In the genomic region with DNA sequence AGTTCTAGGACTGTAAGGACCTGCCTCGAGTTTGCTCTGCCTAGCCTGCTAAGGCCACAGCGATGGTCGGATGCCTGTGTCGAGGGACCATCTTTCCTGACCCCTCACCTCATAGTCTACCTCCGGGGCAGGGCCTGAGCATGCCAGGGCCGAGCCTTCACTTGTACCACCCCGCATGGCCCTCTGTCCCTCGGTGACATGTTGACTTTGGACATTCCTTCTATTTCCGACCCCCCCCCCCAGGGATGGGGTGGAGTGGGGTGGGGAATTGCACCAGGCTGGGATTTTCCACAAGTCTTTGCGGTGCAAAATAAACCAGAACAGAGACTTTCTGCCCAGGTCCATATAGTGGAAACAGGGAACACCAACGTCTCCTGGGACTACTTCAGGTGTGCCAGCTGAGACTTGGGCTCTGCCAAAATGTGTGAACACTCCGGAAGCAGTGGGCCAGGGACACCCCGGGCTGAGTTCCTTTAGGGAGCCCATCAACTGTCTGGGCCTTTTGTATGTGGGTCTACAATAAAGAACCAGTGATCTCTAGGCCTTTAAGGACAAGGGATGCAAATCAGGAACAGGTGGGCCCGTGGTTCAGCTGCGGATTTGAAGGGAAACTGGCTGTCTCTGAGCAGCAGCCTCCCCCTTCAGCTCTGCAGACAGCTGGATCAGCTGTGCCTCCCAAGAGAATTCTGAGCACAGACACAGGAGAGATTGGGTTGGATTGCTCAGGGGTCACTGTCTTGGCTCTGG, we compare ENCODE assay signal across 8 mouse cellular contexts. TPM values are rescaled to one million over a fixed set of nuclear protein-coding genes. Genes with fewer than 3 reads are reported as not detected.
A peak's percentile ranks its signal among the peaks of the same experiment; 100 is the strongest.
DNase-seq lines count a peak whose midpoint lies in the region; ATAC-seq and TF ChIP-seq lines count a peak whose summit lies in the region.

No protein-coding gene starts in this region.

- no peak; the same call in 1 of the 2 replicates for ATAC-seq in lung, embryonic 14.5 days (ENCODE audit: insufficient read depth)
- no peak for ATAC-seq in hindbrain, postnatal 0 days
- ATAC-seq in midbrain, embryonic 15.5 days (replicated peaks): peak; percentile 39; the same call in 1 of the 2 replicates

- no peaks in the 10 kb centered on the region for H3K36me3 ChIP-seq in lung, embryonic 14.5 days (ENCODE audit: insufficient read depth)
- no peaks in the 10 kb centered on the region for H3K36me3 ChIP-seq in embryonic facial prominence, embryonic 10.5 days (replicated peaks)
- no peaks in the 10 kb centered on the region for H3K36me3 ChIP-seq in hindbrain, postnatal 0 days (ENCODE audit: insufficient read depth, low read length)
- no peaks in the 10 kb centered on the region for H3K36me3 ChIP-seq in midbrain, embryonic 15.5 days (replicated peaks)

- H3K9ac ChIP-seq in lung, embryonic 14.5 days: peak overlapping the region; percentile 69
- H3K9ac ChIP-seq in hindbrain, postnatal 0 days (replicated peaks; ENCODE audit: low read length): peak overlapping the region; percentile 73; the same call in 1 of the 2 replicates
- peak overlapping the region; percentile 57 for H3K9ac ChIP-seq in midbrain, embryonic 15.5 days

- no peaks in the 10 kb centered on the region for H3K27me3 ChIP-seq in lung, embryonic 14.5 days (ENCODE audit: insufficient read depth, low read length)
- peaks cover 36% of the 10 kb centered on the region for H3K27me3 ChIP-seq in embryonic facial prominence, embryonic 10.5 days (replicated peaks; ENCODE audit: low read depth, poor library complexity, severe bottlenecking)
- no peaks in the 10 kb centered on the region for H3K27me3 ChIP-seq in hindbrain, postnatal 0 days (ENCODE audit: insufficient read depth, low read length)
- H3K27me3 ChIP-seq in midbrain, embryonic 15.5 days (replicated peaks): no peaks in the 10 kb centered on the region

- TF ChIP-seq CTCF in lung, embryonic 14.5 days (IDR thresholded peaks at IDR 0.05; ENCODE audit: low read depth): no peak
- no peak for TF ChIP-seq CTCF in hindbrain, postnatal 0 days (IDR thresholded peaks at IDR 0.05; ENCODE audit: low read depth)

- WGBS in lung, embryonic 14.5 days: 25% methylated on average over 15 of the region's 15 CpGs
- WGBS in embryonic facial prominence, embryonic 10.5 days: 22% methylated on average over 15 of the region's 15 CpGs
- WGBS in hindbrain, postnatal 0 days: 22% methylated on average over 15 of the region's 15 CpGs
- WGBS in midbrain, embryonic 15.5 days: 27% methylated on average over 15 of the region's 15 CpGs

- peaks cover 13% of the 10 kb centered on the region; the same call in 1 of the 2 replicates for H3K4me1 ChIP-seq in lung, embryonic 14.5 days (ENCODE audit: insufficient read depth)
- peaks cover 65% of the 10 kb centered on the region for H3K4me1 ChIP-seq in embryonic facial prominence, embryonic 10.5 days
- H3K4me1 ChIP-seq in hindbrain, postnatal 0 days (ENCODE audit: insufficient read depth, low read length): peaks cover 8% of the 10 kb centered on the region
- peaks cover 29% of the 10 kb centered on the region for H3K4me1 ChIP-seq in midbrain, embryonic 15.5 days

- intact Hi-C loops in left cerebral cortex, postnatal 36 days (cut with DNase I): no loop called here

- H3K4me2 ChIP-seq in lung, embryonic 14.5 days: peak overlapping the region; percentile 100
- H3K4me2 ChIP-seq in hindbrain, postnatal 0 days (ENCODE audit: low read depth, low read length): peak overlapping the region; percentile 100
- peak overlapping the region; percentile 98 for H3K4me2 ChIP-seq in midbrain, embryonic 15.5 days

- DNase-seq in lung, embryonic 14.5 days: no peak
- DNase-seq in lung, adult 18-20 months: no peak
- DNase-seq in embryonic facial prominence, embryonic 10.5 days (ENCODE audit: low spot score): peak; percentile 61
- DNase-seq in hindbrain, postnatal 0 days (ENCODE audit: low spot score): peak; percentile 10
- DNase-seq in frontal cortex, postnatal 36 days (ENCODE audit: low spot score in 2 of 2): no peak
- DNase-seq in left cerebral cortex, adult 8-10 months (ENCODE audit: low spot score in 2 of 2): no peak
- DNase-seq in left cerebral cortex, postnatal 36 days (ENCODE audit: low spot score in 2 of 2): no peak

- H3K4me3 ChIP-seq in lung, embryonic 14.5 days (ENCODE audit: low read depth, low read length): peak overlapping the region; percentile 78
- H3K4me3 ChIP-seq in embryonic facial prominence, embryonic 10.5 days: peak overlapping the region; percentile 87
- peak overlapping the region; percentile 74 for H3K4me3 ChIP-seq in hindbrain, postnatal 0 days (ENCODE audit: low read length)
- peak overlapping the region; percentile 76 for H3K4me3 ChIP-seq in midbrain, embryonic 15.5 days

- H3K27ac ChIP-seq in lung, embryonic 14.5 days (ENCODE audit: low read depth): no peak overlapping the region
- H3K27ac ChIP-seq in embryonic facial prominence, embryonic 10.5 days (replicated peaks): no peak overlapping the region
- H3K27ac ChIP-seq in hindbrain, postnatal 0 days: peak overlapping the region; percentile 78; the same call in 1 of the 2 replicates
- no peak overlapping the region for H3K27ac ChIP-seq in midbrain, embryonic 15.5 days

- no peaks in the 10 kb centered on the region for H3K9me3 ChIP-seq in lung, embryonic 14.5 days (ENCODE audit: low read depth, low read length)
- no peaks in the 10 kb centered on the region for H3K9me3 ChIP-seq in embryonic facial prominence, embryonic 10.5 days
- H3K9me3 ChIP-seq in hindbrain, postnatal 0 days (ENCODE audit: low read length): no peaks in the 10 kb centered on the region
- no peaks in the 10 kb centered on the region for H3K9me3 ChIP-seq in midbrain, embryonic 15.5 days

RNA-seq across cellular contexts. Expression of gene Ninj1, which starts 1.1 kb away (rescaled TPM):
- 39.4 and 44.2 TPM in 2 replicates for polyA plus RNA-seq in lung, embryonic 14.5 days (2014; fragmentation: Nextera tagmentation; extraction: Ambion mirVana)
- 26.6 and 28.0 TPM in 2 replicates for polyA plus RNA-seq in embryonic facial prominence, embryonic 10.5 days (2016; fragmentation: Nextera tagmentation; extraction: Ambion mirVana)
- 44.1 and 54.4 TPM in 2 replicates for total RNA-seq in hindbrain, postnatal 0 days (2014; rRNA removed)
- polyA plus RNA-seq in hindbrain, postnatal 0 days (2015; fragmentation: Nextera tagmentation; extraction: Ambion mirVana): 50.0 and 50.7 TPM in 2 replicates
- polyA plus RNA-seq in midbrain, embryonic 15.5 days (2015; fragmentation: Nextera tagmentation; extraction: Ambion mirVana): 21.2 and 22.8 TPM in 2 replicates
- total RNA-seq in left cerebral cortex, adult 8-10 months (2022): 10 to 100 TPM; 20.1 to 21.3 (median 21.0) TPM
- total RNA-seq in left cerebral cortex, postnatal 36 days (2021): 10 to 100 TPM; 18.6 to 23.9 TPM

RNA-seq across cellular contexts. Expression of gene Card19, which starts 27.4 kb away (rescaled TPM):
- 46.8 and 47.9 TPM in 2 replicates for polyA plus RNA-seq in lung, embryonic 14.5 days (2014; fragmentation: Nextera tagmentation; extraction: Ambion mirVana)
- 31.6 and 35.0 TPM in 2 replicates for polyA plus RNA-seq in embryonic facial prominence, embryonic 10.5 days (2016; fragmentation: Nextera tagmentation; extraction: Ambion mirVana)
- total RNA-seq in hindbrain, postnatal 0 days (2014; rRNA removed): 18.4 and 34.8 TPM in 2 replicates
- 49.6 and 50.8 TPM in 2 replicates for polyA plus RNA-seq in hindbrain, postnatal 0 days (2015; fragmentation: Nextera tagmentation; extraction: Ambion mirVana)
- polyA plus RNA-seq in midbrain, embryonic 15.5 days (2015; fragmentation: Nextera tagmentation; extraction: Ambion mirVana): 25.1 and 29.3 TPM in 2 replicates
- 10 to 100 TPM; 10.7 to 18.4 (median 13.6) TPM for total RNA-seq in left cerebral cortex, adult 8-10 months (2022)
- 10 to 100 TPM; 12.2 to 13.2 TPM for total RNA-seq in left cerebral cortex, postnatal 36 days (2021)

RNA-seq across cellular contexts. Expression of gene Wnk2, which starts 40.6 kb away (rescaled TPM):
- polyA plus RNA-seq in lung, embryonic 14.5 days (2014; fragmentation: Nextera tagmentation; extraction: Ambion mirVana): 1.5 and 1.8 TPM in 2 replicates
- polyA plus RNA-seq in embryonic facial prominence, embryonic 10.5 days (2016; fragmentation: Nextera tagmentation; extraction: Ambion mirVana): 2.7 and 2.8 TPM in 2 replicates
- 63.8 and 68.9 TPM in 2 replicates for total RNA-seq in hindbrain, postnatal 0 days (2014; rRNA removed)
- 14.5 and 15.1 TPM in 2 replicates for polyA plus RNA-seq in hindbrain, postnatal 0 days (2015; fragmentation: Nextera tagmentation; extraction: Ambion mirVana)
- polyA plus RNA-seq in midbrain, embryonic 15.5 days (2015; fragmentation: Nextera tagmentation; extraction: Ambion mirVana): 26.0 and 27.8 TPM in 2 replicates
- 100 to 1,000 TPM; 115 to 126 (median 123) TPM for total RNA-seq in left cerebral cortex, adult 8-10 months (2022)
- total RNA-seq in left cerebral cortex, postnatal 36 days (2021): 100 to 1,000 TPM; 116 to 137 TPM

Comparison
In these comparisons a context has a peak if more than half of its experiments do, and no peak if none do; other contexts are left out.
1. DNase-seq: peak in embryonic facial prominence, embryonic 10.5 days (single experiment) and hindbrain, postnatal 0 days (single experiment); none in lung, embryonic 14.5 days (single experiment), lung, adult 18-20 months (0 of 2), frontal cortex, postnatal 36 days (0 of 2), left cerebral cortex, adult 8-10 months (0 of 2) and left cerebral cortex, postnatal 36 days (0 of 2).
2. Peak in every context shown above with its lines, with median percentiles within 50 percentile points of each other: H3K4me2 ChIP-seq, H3K4me3 ChIP-seq and H3K9ac ChIP-seq.